Mouse (Mus musculus): ENCODE measurements around the gene Tbc1d20.
"Not testable (repeated sequence)": the region's sequence is repeated elsewhere in the genome, so short reads cannot be mapped to it uniquely, and the experiment has no call there.

The Tbc1d20 gene

GRCm38 (mm10) chr2:152293727-152294475, at the start of gene Tbc1d20:
Tbc1d20 (plus strand) TSS chr2:152293828.
- DNase-seq (ENCODE audit: low read depth, low spot score) = peak; percentile 87

GRCm38 (mm10) chr2:152247213-152247612, 46.4 kb upstream of the Tbc1d20 start:
- DNase-seq (ENCODE audit: low read depth, low spot score) = no peak

GRCm38 (mm10) chr2:152250511-152250910, 43.1 kb upstream of the Tbc1d20 start:
- no peak for DNase-seq (ENCODE audit: low read depth, low spot score)

- DNase-seq (ENCODE audit: low read depth, low spot score) = no peak
Observed at GRCm38 (mm10) chr2:152259739-152260138, 33.9 kb upstream of the Tbc1d20 start.

- DNase-seq (ENCODE audit: low read depth, low spot score) = no peak
Observed at GRCm38 (mm10) chr2:152273639-152274038, 20.0 kb upstream of the Tbc1d20 start.

GRCm38 (mm10) chr2:152281407-152281806, 12.2 kb upstream of the Tbc1d20 start:
- no peak for DNase-seq (ENCODE audit: low read depth, low spot score)

- no peak for DNase-seq (ENCODE audit: low read depth, low spot score)
Observed at GRCm38 (mm10) chr2:152287560-152287959, 6.1 kb upstream of the Tbc1d20 start.

GRCm38 (mm10) chr2:152288046-152288445, 5.6 kb upstream of the Tbc1d20 start:
- no peak for DNase-seq (ENCODE audit: low read depth, low spot score)

- DNase-seq (ENCODE audit: low read depth, low spot score) = not testable (repeated sequence)
Observed at GRCm38 (mm10) chr2:152289623-152290022, 4.0 kb upstream of the Tbc1d20 start.

GRCm38 (mm10) chr2:152292475-152292874, 1.2 kb upstream of the Tbc1d20 start:
- DNase-seq (ENCODE audit: low read depth, low spot score) = no peak

GRCm38 (mm10) chr2:152293179-152293726, 375 bp upstream of the Tbc1d20 start:
- DNase-seq (ENCODE audit: low read depth, low spot score) = no peak

GRCm38 (mm10) chr2:152294541-152294940, 913 bp downstream of the Tbc1d20 start:
- DNase-seq (ENCODE audit: low read depth, low spot score) = no peak

GRCm38 (mm10) chr2:152302862-152303261, 9.2 kb downstream of the Tbc1d20 start:
- no peak for DNase-seq (ENCODE audit: low read depth, low spot score)

GRCm38 (mm10) chr2:152303781-152304180, 10.2 kb downstream of the Tbc1d20 start:
- no peak for DNase-seq (ENCODE audit: low read depth, low spot score)

- no peak for DNase-seq (ENCODE audit: low read depth, low spot score)
Observed at GRCm38 (mm10) chr2:152305480-152305879, 11.9 kb downstream of the Tbc1d20 start.

- DNase-seq (ENCODE audit: low read depth, low spot score) = no peak
Observed at GRCm38 (mm10) chr2:152307186-152307585, 13.6 kb downstream of the Tbc1d20 start.

GRCm38 (mm10) chr2:152312996-152313395, 19.4 kb downstream of the Tbc1d20 start:
- no peak for DNase-seq (ENCODE audit: low read depth, low spot score)

GRCm38 (mm10) chr2:152313926-152314325, 20.3 kb downstream of the Tbc1d20 start:
- DNase-seq (ENCODE audit: low read depth, low spot score) = no peak

GRCm38 (mm10) chr2:152317054-152317453, 23.4 kb downstream of the Tbc1d20 start:
- no peak for DNase-seq (ENCODE audit: low read depth, low spot score)

- no peak for DNase-seq (ENCODE audit: low read depth, low spot score)
Observed at GRCm38 (mm10) chr2:152321558-152321957, 27.9 kb downstream of the Tbc1d20 start.

GRCm38 (mm10) chr2:152322198-152322597, 28.6 kb downstream of the Tbc1d20 start:
- no peak for DNase-seq (ENCODE audit: low read depth, low spot score)

- no peak for DNase-seq (ENCODE audit: low read depth, low spot score)
Observed at GRCm38 (mm10) chr2:152323971-152324370, 30.3 kb downstream of the Tbc1d20 start.

GRCm38 (mm10) chr2:152324842-152325241, 31.2 kb downstream of the Tbc1d20 start:
- no peak for DNase-seq (ENCODE audit: low read depth, low spot score)

Measured in WW6 (cell line).